Mouse (Mus musculus) myocyte (in vitro differentiated cells): ENCODE data around the gene Trmt1.

ENCODE experiments used
- E2F4 ChIP-seq: IDR thresholded peaks from one replicate; pipeline ENCODE4 v1.6.1; 2011; ENCODE audit warnings: mild to moderate bottlenecking, control low read depth, moderate library complexity; ENCODE audit not compliant: insufficient read depth
- MAX ChIP-seq: IDR thresholded peaks from one replicate; pipeline ENCODE4 v1.6.1; 2011; ENCODE audit warnings: low read depth, mild to moderate bottlenecking, control low read depth
- MYOG ChIP-seq, 3 experiments: IDR thresholded peaks; one replicate each; pipeline ENCODE4 v1.6.1; 2011; ENCODE audit warnings: control low read depth in 2 of 3, low read depth in 2 of 3, mild to moderate bottlenecking in 2 of 3; ENCODE audit not compliant: insufficient read length in 2 of 3, control insufficient read depth in 1 of 3, insufficient read depth in 1 of 3
- POLR2A ChIP-seq: IDR thresholded peaks from one replicate; pipeline ENCODE4 v1.6.1; 2011; ENCODE audit warnings: low read depth, mild to moderate bottlenecking, control low read depth, moderate library complexity; ENCODE audit not compliant: insufficient read length
- POLR2AphosphoS2 ChIP-seq: IDR thresholded peaks from one replicate; pipeline ENCODE4 v1.6.1; 2011; ENCODE audit warnings: low read depth, control low read depth; ENCODE audit not compliant: insufficient read length
- SRF ChIP-seq: IDR thresholded peaks from one replicate; pipeline ENCODE4 v1.6.1; 2011; ENCODE audit warnings: low read depth; ENCODE audit not compliant: control insufficient read depth, insufficient read length

DNA sequence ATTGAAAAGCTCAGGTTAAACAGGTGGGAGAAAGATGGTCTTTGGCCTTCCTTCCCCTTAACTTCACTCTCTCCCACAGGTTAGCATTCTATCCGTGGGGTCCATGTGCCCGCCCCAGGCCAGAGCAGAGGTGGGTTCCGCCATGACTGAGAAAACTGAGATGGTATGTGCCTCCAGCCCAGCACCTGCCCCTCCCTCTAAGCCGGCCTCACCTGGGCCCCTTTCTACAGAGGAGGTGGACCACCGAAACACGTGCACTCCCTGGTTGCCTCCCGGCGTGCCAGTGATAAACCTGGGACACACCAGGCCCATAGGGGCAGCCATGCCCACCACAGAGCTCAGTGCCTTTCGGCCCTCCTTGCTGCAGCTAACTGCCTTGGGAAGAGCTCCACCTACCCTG is 16.5 kb downstream of the Trmt1 start:
- TF ChIP-seq SRF = no peak
- TF ChIP-seq POLR2A = no peak
- TF ChIP-seq E2F4 = no peak
- TF ChIP-seq MYOG (IDR thresholded peaks at IDR 0.05; ENCODE audit: control insufficient read depth in 1 of 3, insufficient read depth in 1 of 3, insufficient read length in 2 of 3, low read depth in 2 of 3) = no peak
- TF ChIP-seq MAX = no peak
- no peak for TF ChIP-seq POLR2AphosphoS2
